Mouse (Mus musculus) thymus, adult 2 months (tissue): Measurements from ENCODE around the gene Rgs3. TPM values are rescaled to one million over a fixed set of nuclear protein-coding genes. Genes with fewer than 3 reads are reported as not detected.

Experiments
- DNase-seq: peaks from one replicate; pipeline ENCODE4 v3.0.0; 2021
- H3K27ac ChIP-seq: fragments of 200-500 bp; 2 replicates; pipeline ENCODE4 v1.5.1; 2012; ENCODE audit warnings: low read length, control low read depth; ENCODE audit not compliant: control insufficient read depth, insufficient read depth
- H3K27me3 ChIP-seq: fragments of 200-500 bp; 2 replicates; pipeline ENCODE4 v1.6.1; 2012; ENCODE audit warnings: mild to moderate bottlenecking, low read length, moderate library complexity, mixed read lengths; ENCODE audit not compliant: control insufficient read depth, insufficient read depth
- H3K36me3 ChIP-seq: fragments of 200-500 bp; 2 replicates; pipeline ENCODE4 v1.6.1; 2012; ENCODE audit warnings: mild to moderate bottlenecking, low read length, moderate library complexity; ENCODE audit not compliant: control insufficient read depth, insufficient read depth
- H3K4me1 ChIP-seq: fragments of 200-500 bp; replicated peaks from 2 replicates; pipeline ENCODE4 v1.6.1; 2012; ENCODE audit warnings: low read length; ENCODE audit not compliant: control insufficient read depth, insufficient read depth
- H3K4me3 ChIP-seq: fragments of 200-500 bp; 2 replicates; pipeline ENCODE4 v1.5.1; 2012; ENCODE audit warnings: mild to moderate bottlenecking, low read length, control low read depth, moderate library complexity; ENCODE audit not compliant: control insufficient read depth, insufficient read depth
- CTCF ChIP-seq: fragments of 200-500 bp; IDR thresholded peaks from 2 replicates; pipeline ENCODE4 v1.5.1; 2012; ENCODE audit warnings: mild to moderate bottlenecking, control low read depth, low read length, moderate library complexity, borderline replicate concordance; ENCODE audit not compliant: control insufficient read depth, poor library complexity, insufficient read depth; ENCODE audit errors: extremely low read depth
- POLR2A ChIP-seq: fragments of 200-500 bp; IDR thresholded peaks from 2 replicates; pipeline ENCODE4 v1.6.1; 2012; ENCODE audit warnings: mild to moderate bottlenecking, low read length, control low read depth, moderate library complexity; ENCODE audit not compliant: control insufficient read depth, poor library complexity, insufficient read depth; ENCODE audit errors: extremely low read depth
- WGBS: fragments of 180-500 bp; shearing (Covaris S2); methylation state at CpG from one replicate; pipeline ENCODE4 v1.1.7; 2018; 5-methylcytosine and 5-hydroxymethylcytosine counted together
- polyA plus RNA-seq: library from polyadenylated mRNA; depleted of rRNA; stranded (reverse); fragments of >200 nt; gene quantifications from 2 replicates; pipeline ENCODE4 v1.2.3, GENCODE M21; 2012

Rgs3 gene
- polyA plus RNA-seq, 1 experiment, result 81.3 TPM

- Histone ChIP-seq H3K36me3 (no peaks in the 10 kb centered on the region), H3K27me3 (no peaks in the 10 kb centered on the region), H3K4me1 (peaks cover 7% of the 10 kb centered on the region), H3K27ac (no peak overlapping the region), H3K4me3 (no peak overlapping the region)
- no peak for DNase-seq
- TF ChIP-seq CTCF (no peak), POLR2A (no peak)
- WGBS, result 81% methylated on average over 8 of the region's 8 CpGs
Measured at GRCm38 (mm10) chr4:62517046-62517445, 42.6 kb upstream of the Rgs3 start.

DNA sequence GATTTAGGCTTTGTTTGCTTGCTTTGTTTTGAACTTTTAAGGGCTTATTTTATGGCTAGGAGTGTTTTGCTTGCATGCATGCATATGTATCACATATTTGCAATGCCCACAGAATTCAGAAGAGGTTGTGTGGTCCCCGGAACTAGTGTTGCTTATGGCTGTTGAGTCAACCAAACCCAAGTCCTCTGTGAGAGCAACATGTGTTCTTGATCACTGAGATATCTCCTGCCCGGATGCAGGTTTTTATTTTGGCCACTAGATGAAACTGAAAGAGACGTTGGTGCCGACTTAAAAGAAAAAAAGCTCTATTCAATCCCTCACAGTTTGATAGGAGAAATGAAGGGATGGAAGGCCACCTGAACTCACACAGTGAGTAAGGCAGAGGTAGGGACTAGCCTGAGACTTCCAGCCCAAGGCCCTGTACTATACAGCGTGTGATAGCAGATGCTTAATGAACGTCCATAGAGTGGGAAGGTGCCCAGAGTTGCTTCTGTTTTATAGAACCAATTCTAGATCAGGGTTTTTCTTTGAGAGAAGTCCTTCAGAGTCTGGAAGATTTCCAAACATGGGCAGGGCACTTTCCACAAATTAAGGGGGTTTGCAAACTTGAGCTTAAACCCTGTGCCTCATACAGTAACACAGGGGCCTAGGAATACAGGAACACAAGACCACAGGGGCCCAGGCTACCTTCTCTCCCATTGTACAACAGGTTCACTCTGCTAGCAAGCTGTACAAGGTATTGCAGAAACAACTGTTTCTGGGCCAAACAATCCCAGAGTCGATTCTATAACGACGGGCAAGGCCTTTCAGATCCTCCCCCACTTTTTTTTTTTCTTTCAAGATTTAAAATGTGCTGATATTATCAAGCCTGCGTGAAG is 41.9 kb upstream of the Rgs3 start:
- Histone ChIP-seq H3K27me3 (no peaks in the 10 kb centered on the region), H3K27ac (no peak overlapping the region), H3K36me3 (no peaks in the 10 kb centered on the region), H3K4me1 (peaks cover 7% of the 10 kb centered on the region), H3K4me3 (no peak overlapping the region)
- DNase-seq, result no peak
- 34% methylated on average over 10 of the region's 10 CpGs for WGBS
- TF ChIP-seq CTCF, result no peak
- TF ChIP-seq POLR2A, result no peak

- no peak for TF ChIP-seq CTCF
- TF ChIP-seq POLR2A, result no peak
- WGBS, result 43% methylated on average over 13 of the region's 13 CpGs
- peak; percentile 22 for DNase-seq
- Histone ChIP-seq H3K27me3 (no peaks in the 10 kb centered on the region), H3K27ac (no peak overlapping the region), H3K4me1 (peaks cover 7% of the 10 kb centered on the region), H3K4me3 (no peak overlapping the region), H3K36me3 (no peaks in the 10 kb centered on the region)
Measured at GRCm38 (mm10) chr4:62518416-62519121, 41.1 kb upstream of the Rgs3 start.

- TF ChIP-seq POLR2A, result no peak; the same call in 1 of the 2 replicates
- TF ChIP-seq CTCF, result no peak
- no peak for DNase-seq
- Histone ChIP-seq H3K27me3 (no peaks in the 10 kb centered on the region), H3K27ac (no peak overlapping the region), H3K4me3 (peak overlapping the region; percentile 92), H3K36me3 (no peaks in the 10 kb centered on the region), H3K4me1 (peaks cover 9% of the 10 kb centered on the region)
- 3% methylated on average over 26 of the region's 26 CpGs for WGBS
Measured at GRCm38 (mm10) chr4:62519122-62519848, 40.4 kb upstream of the Rgs3 start.

- peak; percentile 79 for DNase-seq
Measured at GRCm38 (mm10) chr4:62519849-62520233, 39.8 kb upstream of the Rgs3 start, which contains the start of gene Alad. Gene Alad, minus strand, starts transcription at chr4:62519918.

DNA sequence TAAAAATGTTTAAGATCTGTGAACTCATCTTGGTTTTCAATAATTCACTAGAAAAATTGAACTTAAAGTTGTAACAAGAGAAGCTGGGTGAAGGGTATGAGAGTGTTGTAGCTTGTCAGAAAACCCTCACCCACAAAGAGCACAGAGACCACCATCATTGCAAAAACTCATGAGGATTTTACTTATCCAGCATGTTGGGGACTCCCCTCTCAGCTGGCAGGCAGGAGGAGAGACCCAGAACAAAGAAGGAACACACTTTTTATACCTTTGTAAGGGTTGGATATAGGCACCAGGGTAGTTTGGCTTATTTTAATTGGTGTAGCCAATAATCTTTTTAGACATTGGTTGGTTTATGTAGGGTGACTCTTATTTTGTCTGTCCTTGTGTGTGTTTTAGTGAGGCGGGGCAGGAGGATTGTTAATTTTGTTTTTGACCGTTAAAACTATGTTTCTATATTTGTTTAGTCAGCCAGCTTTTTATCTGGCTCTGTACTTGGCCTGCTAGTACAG is 38.7 kb upstream of the Rgs3 start:
- Histone ChIP-seq H3K4me3 (no peak overlapping the region), H3K36me3 (no peaks in the 10 kb centered on the region), H3K27me3 (no peaks in the 10 kb centered on the region), H3K4me1 (peaks cover 13% of the 10 kb centered on the region), H3K27ac (no peak overlapping the region)
- DNase-seq, result no peak
- WGBS, result 93% methylated on average over 2 of the region's 2 CpGs
- no peak for TF ChIP-seq CTCF

More at GRCm38 (mm10) chr4:62519849-62520233, 39.8 kb upstream of the Rgs3 start, which contains the start of gene Alad:
- H3K27ac ChIP-seq, result no peak within 1 kb of the TSS
- H3K36me3 ChIP-seq, result no peaks in the 10 kb centered on the region
- under 1% methylated on average over 37 of the region's 37 CpGs for WGBS
- peak within 1 kb of the TSS; percentile 92 for H3K4me3 ChIP-seq
- H3K4me1 ChIP-seq, result peaks cover 13% of the 10 kb centered on the region
- H3K27me3 ChIP-seq, result no peaks in the 10 kb centered on the region
- TF ChIP-seq POLR2A (no peak), CTCF (0 out of 2 replicates have a peak, but pooled peaks have one; percentile 27)
